Mouse (Mus musculus) heart, postnatal 10 days (tissue): ENCODE results near the gene Gpr35. TPM values are rescaled to one million over a fixed set of nuclear protein-coding genes. Genes with fewer than 3 reads are reported as not detected.
A peak's percentile ranks its signal among the peaks of the same experiment; 100 is the strongest.
"Not testable (repeated sequence)": the region's sequence is repeated elsewhere in the genome, so short reads cannot be mapped to it uniquely, and the experiment has no call there.

Experiments used
- DNase-seq, 2 experiments: peaks; one replicate each; pipeline ENCODE4 v3.0.0; 2021
- intact Hi-C: fragments of 180-260 bp; cut with DNase I; formaldehyde crosslinking; loops from one replicate; pipeline ENCODE4 v1.15.1; 2025
- total RNA-seq, 2 experiments: library from RNA; stranded (reverse); gene quantifications; 2 replicates each; pipeline ENCODE4 v1.2.3; 2021

The Gpr35 gene
- total RNA-seq, 2 experiments from 2014 or later: 0.29 to 0.45 TPM

DNA sequence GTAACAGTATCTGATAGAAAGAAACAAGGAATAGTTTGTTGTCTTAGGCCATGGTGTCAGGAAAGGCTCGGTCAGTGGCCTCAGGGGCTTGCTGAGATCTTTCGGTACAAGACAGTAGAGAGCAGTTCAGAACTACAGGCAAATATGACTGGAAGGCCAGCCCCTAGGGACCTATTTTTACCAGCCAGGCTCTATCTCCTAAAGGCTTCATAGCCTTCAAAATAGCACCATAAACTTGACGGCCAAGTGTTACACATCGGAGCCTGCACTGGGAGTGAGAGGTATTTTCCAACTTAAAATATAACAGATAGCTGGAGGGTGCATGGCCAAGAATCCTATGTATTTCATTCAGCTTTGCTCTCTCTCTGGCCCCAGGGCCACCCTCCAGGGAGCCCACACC is 29.2 kb upstream of the Gpr35 start:
- intact Hi-C loops: no loop called here
- DNase-seq: no peak

DNA sequence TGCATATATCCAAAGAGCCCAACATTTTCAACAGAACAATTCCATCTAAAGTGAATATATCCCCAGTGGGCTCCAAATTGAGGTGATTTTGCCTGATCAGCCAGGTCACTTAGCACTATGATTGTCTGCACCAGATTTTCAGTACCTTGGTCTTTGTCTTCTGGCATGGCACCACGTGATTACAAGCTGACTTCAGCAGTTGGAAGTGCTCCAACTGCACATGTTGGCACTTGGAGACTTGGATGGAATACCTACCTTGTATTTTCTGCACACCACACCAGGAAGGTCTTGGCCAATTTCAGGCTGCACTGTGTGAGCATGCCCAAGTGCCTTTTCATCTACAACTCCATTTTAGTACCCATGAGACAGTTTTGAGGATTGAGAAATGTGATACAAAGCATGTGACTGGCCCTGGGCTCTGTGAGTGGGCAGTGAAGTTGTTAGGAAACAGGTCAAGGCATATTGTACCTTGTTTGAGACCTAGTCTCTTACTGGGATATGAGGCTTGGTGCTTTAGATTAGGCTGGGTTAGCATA is 20.4 kb upstream of the Gpr35 start:
- intact Hi-C loops: no loop called here
- DNase-seq: no peak

DNA sequence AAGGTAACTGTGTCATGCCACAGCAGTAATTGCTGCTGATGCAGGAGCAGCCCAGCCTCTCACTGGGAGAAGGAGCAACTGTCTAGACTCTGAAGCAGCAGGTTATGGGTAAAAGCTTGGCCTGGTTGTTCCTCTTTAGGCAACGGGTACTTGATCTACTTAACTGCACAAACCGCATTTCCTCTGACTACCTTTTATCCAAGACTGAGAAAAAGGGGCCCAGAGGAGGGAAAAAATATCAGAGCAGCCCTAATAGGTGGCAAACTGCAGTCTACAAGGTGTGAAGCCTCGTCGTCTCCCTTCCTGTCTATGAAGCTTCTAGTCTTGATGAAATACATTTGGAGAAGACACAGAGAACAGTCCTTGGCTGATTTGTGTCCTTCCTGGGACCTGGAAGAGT is 17.1 kb upstream of the Gpr35 start:
- intact Hi-C loops: loop anchor here (2.0 kb wide), 1 partner anchor 23 kb away; the partner anchor contains the start of gene Rnpepl1
- DNase-seq: no peak

DNA sequence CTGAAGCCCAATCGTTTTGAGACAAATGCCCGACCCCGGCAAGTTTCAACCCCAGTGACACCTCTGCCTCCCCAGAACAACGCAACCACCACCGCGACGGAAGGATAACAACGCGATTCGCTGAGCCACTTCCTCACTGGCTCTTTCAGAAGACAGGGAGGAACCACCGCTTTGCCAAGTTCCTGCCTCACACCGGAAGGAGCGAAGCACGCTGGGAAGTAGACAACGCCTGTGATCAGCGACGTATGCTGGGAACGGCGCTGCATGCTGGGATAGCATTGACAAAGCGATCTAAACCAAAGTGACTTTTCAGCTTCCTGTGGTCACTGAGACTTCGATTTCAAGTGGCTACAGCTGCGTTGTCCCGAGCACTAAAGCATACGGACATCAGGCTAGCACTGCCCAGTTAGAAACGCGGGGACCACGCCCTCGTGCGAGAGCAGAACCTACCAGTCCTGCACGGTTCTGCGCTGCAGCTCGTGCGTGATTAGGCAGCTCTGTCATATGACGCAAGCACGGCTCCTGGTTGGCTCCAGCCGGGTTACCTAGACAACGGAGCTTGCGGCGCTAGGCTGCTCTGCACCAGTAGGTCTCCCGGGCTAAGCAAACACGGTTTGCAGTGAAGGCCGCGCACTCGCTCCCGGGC is 16.4 kb upstream of the Gpr35 start, which contains the start of gene Capn10:
Capn10 (plus strand) TSS at position 195 of the 646 bp plus-strand sequence.
- DNase-seq: peak; percentile 95 to 96
- intact Hi-C loops: no loop called here

DNA sequence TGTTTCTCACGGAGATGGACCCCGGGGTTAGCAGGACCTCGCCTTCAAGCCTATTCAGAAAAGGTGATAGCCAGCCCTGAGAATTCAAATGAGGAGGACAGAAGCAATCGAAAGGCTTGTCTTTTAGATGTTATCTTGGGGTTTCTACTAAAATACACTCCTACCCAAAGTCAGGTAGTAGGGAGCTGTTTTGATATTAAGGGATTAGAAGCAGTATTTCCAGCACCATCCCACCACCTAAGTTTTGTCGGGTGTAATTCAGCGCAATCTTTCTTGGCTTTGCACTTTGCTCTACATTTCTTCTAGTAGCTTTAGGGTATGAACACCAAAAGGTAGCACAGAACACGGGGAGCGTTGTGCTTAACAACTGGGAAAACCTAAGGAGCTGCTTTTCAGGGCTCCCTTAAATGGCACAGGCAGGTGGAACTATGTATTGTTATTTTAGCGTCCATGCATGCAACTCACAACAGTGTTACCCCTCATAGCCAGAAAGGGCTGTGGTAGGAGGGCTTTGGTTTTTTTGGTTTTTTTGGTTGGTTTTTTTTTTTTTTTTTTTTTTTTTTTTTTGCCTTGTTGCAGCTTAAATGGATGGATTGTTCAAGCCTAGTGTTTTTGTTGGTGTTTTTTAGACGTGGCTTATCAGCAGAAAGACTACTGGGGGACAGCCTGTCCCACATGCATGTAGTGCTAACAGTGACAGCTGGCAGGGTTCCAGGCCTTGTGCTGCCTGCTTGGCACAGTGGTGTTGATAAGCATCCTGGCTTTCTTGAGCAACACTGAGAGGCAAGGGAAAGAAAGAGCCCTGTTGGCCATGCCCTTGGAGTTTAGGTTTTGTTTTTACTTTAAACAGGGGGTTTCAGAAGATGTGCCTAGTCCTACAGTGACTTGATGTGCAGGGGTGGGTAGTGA is 15.4 kb upstream of the Gpr35 start:
- intact Hi-C loops: no loop called here
- peak in 1 of 2 experiments; percentile 19 for DNase-seq

DNA sequence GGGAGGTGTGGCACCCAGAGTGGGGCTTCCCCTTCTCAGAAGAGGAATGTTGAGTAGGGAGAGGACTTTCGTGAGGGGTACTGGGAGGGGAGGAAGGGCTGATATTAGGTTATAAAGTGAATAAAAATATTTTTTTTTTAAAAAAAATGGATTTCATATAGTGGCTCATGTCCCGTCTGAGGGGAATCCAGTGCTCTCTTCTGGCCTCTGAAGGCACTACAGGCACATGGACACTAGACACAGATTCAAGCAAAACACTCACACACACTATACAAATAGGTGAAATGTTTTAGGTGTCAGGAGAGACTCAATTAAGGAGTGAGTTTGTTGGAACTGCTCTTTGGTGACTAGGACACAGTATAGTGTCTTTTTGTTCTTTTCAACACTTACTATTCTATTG is 14.7 kb upstream of the Gpr35 start:
- intact Hi-C loops: no loop called here
- DNase-seq: no peak

DNA sequence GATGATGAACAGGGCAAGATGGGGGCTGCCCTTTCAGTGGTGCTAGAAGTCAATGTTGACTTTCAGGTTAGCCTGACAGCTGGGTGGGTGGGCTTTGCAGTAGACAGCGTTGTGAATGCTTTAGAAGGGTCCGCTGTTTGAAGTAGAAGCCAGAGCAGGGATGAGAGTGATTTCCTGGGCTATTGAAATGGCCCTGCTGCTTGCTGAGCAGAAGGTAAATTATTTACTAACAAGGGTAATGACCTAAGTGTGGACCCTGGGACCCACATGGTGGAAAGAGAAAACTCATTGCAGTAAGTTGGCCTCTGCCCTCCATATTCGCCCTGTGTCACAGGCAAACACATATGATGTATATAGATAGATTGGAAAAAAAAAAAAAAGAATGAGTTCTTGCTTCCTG is 14.2 kb upstream of the Gpr35 start:
- DNase-seq: no peak
- intact Hi-C loops: no loop called here

DNA sequence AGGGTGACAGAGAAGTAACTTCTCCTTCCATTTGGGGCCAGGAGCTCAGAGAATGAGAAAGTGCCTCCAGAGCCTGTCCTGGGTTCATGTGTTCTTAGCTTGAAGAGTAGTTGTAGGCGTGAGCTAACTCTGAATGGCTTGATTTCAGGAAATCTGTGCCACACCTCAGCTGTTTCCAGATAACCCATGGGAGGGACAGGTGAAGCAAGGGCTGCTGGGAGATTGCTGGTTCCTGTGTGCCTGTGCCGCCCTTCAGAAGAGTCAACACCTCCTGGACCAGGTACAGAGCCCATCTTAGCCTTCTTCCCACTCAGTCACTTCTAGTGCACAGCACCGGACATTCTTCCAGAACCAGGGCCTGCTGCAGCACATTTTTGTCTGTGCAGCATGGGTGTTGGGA is 12.9 kb upstream of the Gpr35 start:
- intact Hi-C loops: no loop called here
- DNase-seq: no peak

DNA sequence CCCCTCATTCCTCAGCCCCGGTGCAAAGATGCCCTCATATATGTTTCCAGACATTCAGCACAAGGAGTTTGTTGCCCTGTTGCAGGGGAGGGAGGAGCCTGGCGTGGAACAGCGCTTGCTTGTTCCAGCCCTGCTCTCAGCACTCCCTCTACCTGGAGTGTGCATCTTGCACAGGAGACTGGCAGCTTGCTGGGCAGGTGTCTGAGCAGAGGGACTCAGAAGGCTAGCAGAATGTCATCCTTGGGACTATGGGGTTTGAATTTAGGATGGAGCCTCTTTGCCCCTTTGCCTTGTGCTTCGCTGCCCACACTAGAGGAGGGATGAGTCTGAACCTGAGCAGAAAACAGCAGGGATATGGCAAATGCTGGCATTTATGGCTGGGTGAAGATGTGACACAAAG is 10.9 kb upstream of the Gpr35 start:
- intact Hi-C loops: no loop called here

DNA sequence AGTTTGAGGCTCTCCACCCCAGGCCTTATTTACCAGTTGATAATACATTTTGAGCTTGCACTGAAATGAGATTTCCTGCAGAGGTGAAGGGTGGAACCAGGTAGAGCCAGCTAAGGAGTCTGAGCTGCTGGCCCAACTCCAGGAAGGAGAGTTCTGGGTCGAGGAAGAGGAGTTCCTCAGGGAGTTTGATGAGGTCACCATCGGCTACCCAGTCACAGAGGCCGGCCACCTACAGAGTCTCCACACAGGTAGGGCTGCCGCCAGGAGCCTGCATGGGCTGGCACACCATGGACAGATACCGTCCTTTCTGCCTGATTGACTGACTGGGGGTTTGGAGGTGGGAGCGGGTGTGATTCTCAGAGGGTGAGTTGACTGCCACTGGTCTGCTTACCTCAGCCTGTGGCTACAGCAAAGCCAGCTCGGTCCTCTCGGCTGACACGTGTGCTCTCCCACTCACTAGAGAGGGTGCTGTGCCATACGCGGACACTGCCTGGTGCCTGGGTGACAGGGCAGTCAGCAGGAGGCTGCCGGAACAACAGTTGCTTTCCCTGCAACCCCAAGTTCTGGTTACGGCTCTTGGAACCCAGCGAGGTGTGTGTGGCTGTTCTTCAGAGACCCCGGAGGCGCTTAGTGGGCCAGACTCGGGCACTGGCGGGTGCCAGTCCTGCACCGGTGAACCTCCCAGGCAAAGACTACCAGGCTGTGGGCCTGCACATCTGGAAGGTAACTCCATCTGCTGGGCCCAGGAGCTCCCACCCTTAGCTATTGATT is 7.3 kb upstream of the Gpr35 start:
- no peak for DNase-seq
- intact Hi-C loops: no loop called here

More for the DNA sequence above, 10.9 kb upstream of the Gpr35 start:
- DNase-seq: no peak

DNA sequence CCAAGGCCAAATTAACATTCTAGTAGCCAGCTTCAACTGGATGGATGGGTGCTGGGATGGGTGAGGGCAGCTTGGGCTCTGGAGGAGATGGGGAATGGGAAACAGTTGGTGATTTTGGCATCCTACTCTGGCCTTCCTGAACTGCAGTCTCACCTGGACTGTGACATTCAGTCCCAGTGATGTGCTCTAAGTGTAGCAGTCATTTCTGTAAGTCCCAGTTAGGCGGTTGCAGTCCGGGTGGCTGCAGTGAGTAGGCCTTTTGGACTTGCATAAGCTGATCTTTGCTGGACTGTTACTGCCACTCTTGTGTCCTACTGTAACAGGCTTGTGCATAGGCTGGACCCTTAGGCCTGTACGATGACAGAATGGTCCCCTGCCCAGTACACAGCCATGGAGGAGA is 2.7 kb upstream of the Gpr35 start:
- intact Hi-C loops: no loop called here
- no peak for DNase-seq

DNA sequence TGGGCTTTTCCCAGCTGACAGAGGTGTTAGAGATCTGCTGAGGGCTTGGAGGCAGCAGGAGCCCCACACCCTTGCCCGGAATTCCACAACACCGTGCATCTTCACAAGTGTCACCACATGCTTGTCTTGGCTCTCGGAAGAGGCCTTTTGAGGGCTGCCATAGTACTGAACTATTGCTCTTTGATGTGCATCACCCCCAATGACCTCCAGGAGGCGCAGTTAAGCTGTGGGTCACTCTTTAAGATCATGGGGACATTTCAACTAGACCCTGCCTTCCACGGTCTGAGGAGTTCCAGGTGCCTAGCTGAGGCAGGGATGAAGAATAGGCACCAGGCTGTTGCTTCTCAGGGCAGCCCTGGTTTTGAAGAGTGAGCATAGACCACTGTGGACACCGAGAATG is 1.2 kb upstream of the Gpr35 start:
- DNase-seq: peak in 1 of 2 experiments; percentile 33
- intact Hi-C loops: no loop called here

DNA sequence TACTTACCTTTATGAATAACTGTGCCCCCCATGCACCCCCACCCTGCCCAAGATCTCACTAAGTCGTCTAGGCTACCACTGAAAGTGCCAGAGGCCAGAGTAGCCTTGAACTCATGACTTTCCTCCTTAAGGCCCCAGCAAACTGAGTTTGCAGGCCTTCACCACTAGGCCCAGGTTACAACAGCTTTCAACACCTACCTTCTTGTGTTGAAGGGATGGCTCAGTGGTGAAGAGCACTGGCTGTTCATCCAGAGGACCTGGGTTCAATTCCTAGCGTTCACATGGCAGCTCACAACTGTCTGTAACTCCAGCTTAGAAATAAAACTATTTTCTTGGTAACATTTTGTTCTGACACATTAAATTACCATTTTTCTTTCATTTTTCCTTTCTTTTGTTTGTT is 3.0 kb downstream of the Gpr35 start:
- no peak for DNase-seq
- intact Hi-C loops: loop anchor here (2.0 kb wide), 1 partner anchor 171 kb away; no protein-coding TSS in a partner anchor

DNA sequence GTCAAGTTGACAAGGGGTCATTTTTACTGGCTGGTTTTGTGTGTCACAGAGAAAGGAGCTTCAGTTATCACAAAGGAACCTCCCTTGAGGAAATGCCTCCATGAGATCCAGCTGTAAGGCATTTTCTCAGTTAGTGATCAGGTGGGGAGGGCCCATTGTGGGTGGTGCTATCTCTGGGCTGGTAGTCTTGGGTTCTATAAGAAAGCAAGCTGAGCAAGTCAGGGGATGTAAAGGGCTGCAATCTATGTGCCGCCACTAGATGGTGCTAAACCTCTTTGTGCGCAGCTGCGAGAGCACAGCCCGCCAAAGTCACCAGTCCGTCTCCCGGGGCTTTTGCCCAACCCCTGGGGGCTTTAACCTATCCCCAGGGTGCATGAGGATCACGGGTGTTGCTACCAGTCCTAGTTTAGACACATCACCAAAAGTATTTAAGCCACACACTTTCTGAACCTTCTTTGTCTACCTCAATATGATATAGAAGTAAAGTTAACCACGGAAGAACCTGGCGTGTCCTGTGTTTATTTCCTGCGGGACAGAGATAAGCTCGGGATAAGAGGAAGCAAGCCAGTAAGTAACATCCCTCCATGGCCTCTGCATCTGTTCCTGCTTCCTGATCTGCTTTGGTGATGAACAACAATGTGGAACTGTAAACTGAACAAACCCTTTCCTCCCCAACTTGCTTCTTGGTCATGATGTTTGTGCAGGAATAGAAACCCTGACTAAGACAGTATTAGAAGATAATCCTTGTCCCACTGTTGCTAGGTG is 6.1 kb downstream of the Gpr35 start:
- DNase-seq: peak; percentile 75 to 80
- intact Hi-C loops: loop anchor here (1.0 to 5.0 kb wide), 3 partner anchors 28 to 116 kb away; no protein-coding TSS in a partner anchor

DNA sequence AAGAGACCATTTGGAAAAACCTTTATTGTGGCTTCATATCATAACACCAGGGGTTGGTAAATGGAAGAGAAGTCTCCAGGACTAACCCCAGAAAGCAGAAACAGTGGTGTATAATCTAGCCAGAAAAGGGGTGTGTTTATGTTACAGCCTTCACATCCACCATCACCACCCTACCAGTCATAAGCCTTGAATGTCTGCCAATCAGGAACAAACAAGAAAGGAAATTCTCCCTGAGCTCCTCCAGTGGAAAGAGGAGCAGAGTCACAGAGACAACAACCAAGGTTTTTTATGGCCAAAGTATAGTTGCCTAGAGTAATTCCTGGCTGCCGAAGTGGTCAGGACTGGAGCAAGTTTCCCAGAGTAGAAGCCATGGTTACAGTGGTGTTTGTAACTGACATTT is 8.3 kb downstream of the Gpr35 start:
- intact Hi-C loops: loop anchor here (5.0 kb wide), 1 partner anchor 113 kb away; no protein-coding TSS in a partner anchor
- no peak for DNase-seq

DNA sequence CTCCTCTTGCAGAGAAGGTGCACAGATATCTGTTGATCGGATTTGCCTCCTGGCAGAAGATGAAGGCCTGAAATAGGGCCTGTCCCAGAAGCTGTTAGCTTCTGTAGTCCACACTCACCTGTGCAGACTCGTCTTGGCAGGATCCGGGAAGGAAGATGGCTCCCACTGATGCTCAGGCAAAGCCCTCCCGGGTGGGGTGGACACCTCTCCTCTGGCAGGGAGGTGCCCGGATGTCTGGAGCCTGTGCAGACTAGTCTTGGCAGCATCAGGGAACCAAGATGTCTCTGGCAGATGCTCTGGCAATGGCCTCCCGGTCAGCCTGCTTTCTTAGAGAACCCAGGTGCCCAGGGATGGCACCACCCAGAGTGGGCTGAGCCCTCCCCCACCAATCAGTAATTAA is 20.1 kb downstream of the Gpr35 start:
- intact Hi-C loops, DNase-seq: not testable (repeated sequence)

DNA sequence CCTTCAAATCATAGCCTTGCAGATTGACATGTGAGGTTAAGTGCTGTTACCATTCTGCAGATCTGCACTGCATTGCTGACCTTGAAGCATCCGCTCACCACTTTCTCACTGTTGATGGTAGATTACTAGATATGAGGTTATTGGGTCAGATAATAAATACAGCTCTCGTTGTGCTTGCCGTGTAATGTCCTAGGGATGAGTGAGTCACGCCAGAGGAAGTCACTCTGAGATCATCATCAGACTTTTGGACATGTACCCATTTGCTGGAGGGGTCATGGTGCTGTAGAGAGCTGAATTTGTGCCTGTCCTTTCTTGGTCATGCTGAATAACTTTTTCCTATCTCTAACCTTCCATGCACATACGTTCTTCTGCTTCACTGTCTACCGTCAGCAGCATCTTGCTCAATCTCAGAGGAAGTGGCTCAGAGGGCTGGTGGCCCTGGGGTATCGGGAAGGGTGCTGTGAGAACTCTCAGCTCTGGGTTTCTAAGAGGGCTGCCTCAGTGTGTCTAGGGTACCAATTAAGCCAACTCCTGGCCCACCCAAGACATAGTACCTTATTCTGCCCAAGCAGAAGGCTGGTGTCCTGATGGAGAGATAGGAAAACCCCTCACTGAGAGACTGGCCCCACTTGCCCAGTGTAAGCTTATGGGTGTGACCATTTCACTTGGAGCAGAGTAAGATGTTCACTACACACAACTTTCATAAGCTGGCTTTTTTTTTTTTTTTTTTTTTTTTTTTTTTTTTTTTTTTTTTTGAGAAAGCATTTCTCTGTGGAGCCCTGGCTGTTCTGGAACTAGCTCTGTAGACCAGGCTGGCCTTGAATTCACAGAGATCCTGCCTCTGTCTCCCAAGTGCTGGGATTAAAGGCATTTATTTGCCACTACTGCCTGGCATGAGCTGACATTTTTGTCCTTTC is 21.5 kb downstream of the Gpr35 start:
- intact Hi-C loops: no loop called here
- DNase-seq: no peak

DNA sequence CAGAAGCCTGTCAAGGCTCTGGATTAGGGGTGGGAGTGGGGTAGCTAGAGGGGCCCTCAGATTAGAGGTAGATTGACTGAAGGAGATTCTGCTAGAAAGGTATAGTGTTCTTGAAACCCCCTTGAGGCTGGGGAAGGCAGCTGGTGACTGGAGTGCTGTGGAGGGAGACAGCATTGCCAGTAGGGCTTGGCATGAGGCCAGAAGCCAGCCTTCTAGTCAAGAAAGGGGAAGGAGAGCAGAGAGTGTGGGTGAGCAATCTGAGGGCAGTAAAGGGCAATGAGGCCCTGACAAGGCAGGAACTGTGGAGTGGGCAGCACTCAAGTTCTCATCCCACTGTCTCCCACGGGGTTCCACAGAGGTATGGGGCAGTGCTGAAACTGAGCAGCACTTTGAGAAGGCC is 22.2 kb downstream of the Gpr35 start:
- DNase-seq: peak; percentile 47 to 49
- intact Hi-C loops: no loop called here

DNA sequence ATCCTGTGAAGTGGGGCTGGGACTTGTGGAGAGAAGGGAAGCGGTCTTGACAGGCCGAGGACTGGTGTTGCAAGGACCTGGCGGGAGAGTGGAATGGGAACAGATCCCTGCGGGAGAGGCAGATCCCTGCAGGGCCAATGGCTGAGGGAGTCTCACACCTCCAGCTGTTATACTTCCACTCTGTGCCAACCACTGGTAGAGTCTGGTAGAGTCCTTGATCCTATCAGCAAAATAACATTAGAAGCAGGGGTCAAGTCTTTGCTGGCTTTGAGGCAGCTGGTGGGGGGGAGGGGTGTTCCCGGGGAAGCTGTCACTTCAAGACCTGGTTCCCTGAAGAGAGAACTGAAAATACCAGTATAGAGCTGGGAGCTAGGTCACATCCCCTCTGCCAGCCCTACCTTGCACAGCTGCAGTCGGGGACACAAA is 25.5 kb downstream of the Gpr35 start:
- intact Hi-C loops: no loop called here
- peak in 1 of 2 experiments; percentile 27 for DNase-seq
